14 mouse cellular contexts compared by ENCODE assay signal in genomic region chr4:45275770-45276169, GRCm38 (mm10).
"Had no signal": no experiment of that assay in that cellular context is flagged by ENCODE, and none has a peak within 500 bp of the region (broad histone marks: within the 10 kb centered on the region; RNA-seq: fewer than 3 reads in every experiment).

No protein-coding gene starts in this region.

- ATAC-seq: midbrain, embryonic 16.5 days had no signal

- H3K27me3 ChIP-seq: limb, embryonic 12.5 days; liver, embryonic 13.5 days; midbrain, embryonic 12.5 days had no signal

- H3K4me2 ChIP-seq: limb, embryonic 12.5 days; liver, embryonic 13.5 days; midbrain, embryonic 12.5 days had no signal

- H3K9me3 ChIP-seq: limb, embryonic 12.5 days; liver, embryonic 13.5 days; midbrain, embryonic 12.5 days had no signal

- DNase-seq: kidney, adult 18-20 months; kidney, adult 9 months; layer of hippocampus, adult 9-11 months; liver, embryonic 13.5 days; lung, adult 2 months; lung, postnatal 14 days; lung, postnatal 4 days; thymus, adult 18-20 months; thymus, postnatal 14 days; thymus, postnatal 4 days had no signal

- H3K4me3 ChIP-seq: layer of hippocampus, adult 2 months; limb, embryonic 12.5 days; liver, embryonic 13.5 days; midbrain, embryonic 12.5 days had no signal

- H3K36me3 ChIP-seq: limb, embryonic 12.5 days; liver, embryonic 13.5 days; midbrain, embryonic 12.5 days had no signal

- H3K27ac ChIP-seq: layer of hippocampus, adult 2 months; limb, embryonic 12.5 days; liver, embryonic 13.5 days; midbrain, embryonic 12.5 days had no signal

- H3K4me1 ChIP-seq: liver, embryonic 13.5 days had no signal

- H3K9ac ChIP-seq: limb, embryonic 12.5 days; liver, embryonic 13.5 days; midbrain, embryonic 12.5 days had no signal
